Mouse (Mus musculus): Measurements from ENCODE around the gene Accsl. TPM values are rescaled to one million over a fixed set of nuclear protein-coding genes. Genes with fewer than 3 reads are reported as not detected.

Accsl gene
- polyA plus RNA-seq, 1 experiment from 2014 or later, result not detected

DNA sequence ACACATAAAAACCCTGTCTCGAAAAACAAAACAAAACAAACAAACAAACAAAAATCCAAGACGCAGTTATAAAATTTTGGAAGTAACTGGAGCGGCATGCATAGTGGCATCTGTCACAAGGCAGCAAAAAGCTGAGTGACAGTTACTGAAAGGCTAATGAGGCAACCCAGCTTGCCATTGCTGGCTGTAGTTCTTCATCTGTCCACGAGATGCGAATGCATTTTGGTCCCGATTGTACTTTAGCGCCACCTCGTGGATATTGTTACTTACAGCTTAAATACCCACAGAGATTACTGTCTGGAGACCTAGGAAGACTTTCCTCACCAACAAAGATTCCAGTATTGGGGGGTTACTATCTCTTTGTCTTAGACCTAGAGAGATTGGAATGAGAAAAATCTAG lies 45.4 kb downstream of the Accsl start:
- Histone ChIP-seq H3K36me3 (replicated peaks) (peaks cover 12% of the 10 kb centered on the region), H3K4me3 (no peak overlapping the region), H3K4me1 (peaks cover 15% of the 10 kb centered on the region), H3K9me3 (no peaks in the 10 kb centered on the region), H3K27ac (no peak overlapping the region), H3K27me3 (ENCODE audit: poor library complexity, severe bottlenecking) (no peaks in the 10 kb centered on the region)
- 19% methylated on average over 8 of the region's 8 CpGs for WGBS
- peak; percentile 69 for DNase-seq (ENCODE audit: extremely low spot score, low spot score)

DNA sequence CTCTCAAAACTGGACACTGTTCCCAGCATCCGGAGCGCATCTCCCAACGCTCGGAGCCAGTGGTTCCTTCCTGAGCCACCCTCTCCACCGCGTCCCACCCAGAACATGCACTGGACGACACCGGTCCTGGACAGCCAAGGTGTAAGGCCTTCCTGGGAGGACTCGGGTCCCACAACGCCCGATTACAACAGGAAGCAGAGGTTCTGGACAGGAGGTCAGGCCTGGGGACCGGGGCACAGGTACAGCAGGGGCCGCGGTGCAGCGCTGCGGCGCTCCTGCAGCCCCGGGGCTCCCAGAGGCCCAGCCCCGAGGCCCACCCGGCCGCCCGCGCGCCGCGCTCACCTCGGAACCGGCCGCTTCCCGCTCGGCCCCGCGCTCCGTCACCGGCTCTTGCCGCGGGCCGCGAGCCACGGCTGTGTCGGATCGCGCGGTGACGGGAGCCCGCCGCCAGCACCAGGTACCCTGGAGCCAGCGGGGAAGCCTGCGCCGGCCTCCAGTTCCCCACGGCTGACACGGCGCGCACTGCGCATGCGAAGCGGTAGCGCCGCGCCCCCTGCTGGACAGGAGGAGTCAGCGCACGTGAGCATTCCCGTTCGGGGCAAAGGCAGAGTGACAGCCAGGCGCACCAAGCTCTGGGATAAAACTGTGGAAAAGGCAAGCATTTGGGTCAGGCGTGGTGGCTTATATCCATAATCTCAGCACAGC lies 46.8 kb downstream of the Accsl start, which contains the start of gene Ext2:
Gene Ext2 (minus strand): TSS at position 524 of the 705 bp plus-strand sequence.
- Histone ChIP-seq H3K27ac (peak within 1 kb of the TSS; percentile 91), H3K27me3 (ENCODE audit: poor library complexity, severe bottlenecking) (no peaks in the 10 kb centered on the region), H3K9me3 (no peaks in the 10 kb centered on the region), H3K4me3 (peak within 1 kb of the TSS; percentile 84), H3K36me3 (replicated peaks) (peaks cover 12% of the 10 kb centered on the region), H3K4me1 (peaks cover 15% of the 10 kb centered on the region)
- WGBS, result under 1% methylated on average over 66 of the region's 66 CpGs
- DNase-seq (ENCODE audit: extremely low spot score, low spot score), result peak; percentile 89

DNA sequence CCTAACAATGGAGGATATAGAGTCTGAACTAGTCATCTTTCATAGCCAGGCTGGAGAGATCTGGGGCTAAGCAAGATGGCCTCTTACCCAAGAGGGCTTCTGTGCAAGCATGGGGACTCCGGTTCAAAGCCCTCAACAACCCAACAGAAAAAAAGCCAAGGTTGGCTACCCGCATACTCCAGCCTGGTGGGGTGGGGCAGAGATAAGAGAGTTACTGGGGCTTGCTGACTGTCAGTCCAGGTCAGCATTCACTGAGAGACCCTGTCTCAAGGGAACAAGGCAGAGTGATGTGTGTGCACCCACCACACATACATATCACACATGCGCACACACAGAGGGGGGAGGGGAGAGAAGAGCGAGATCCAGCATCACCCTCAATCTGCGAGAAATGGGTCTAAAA lies 51.2 kb downstream of the Accsl start:
- Histone ChIP-seq H3K4me3 (no peak overlapping the region), H3K27ac (no peak overlapping the region), H3K4me1 (peaks cover 15% of the 10 kb centered on the region), H3K9me3 (no peaks in the 10 kb centered on the region), H3K36me3 (replicated peaks) (peaks cover 19% of the 10 kb centered on the region), H3K27me3 (ENCODE audit: poor library complexity, severe bottlenecking) (no peaks in the 10 kb centered on the region)
- WGBS, result 93% methylated on average over 5 of the region's 5 CpGs
- DNase-seq (ENCODE audit: extremely low spot score, low spot score), result no peak

DNA sequence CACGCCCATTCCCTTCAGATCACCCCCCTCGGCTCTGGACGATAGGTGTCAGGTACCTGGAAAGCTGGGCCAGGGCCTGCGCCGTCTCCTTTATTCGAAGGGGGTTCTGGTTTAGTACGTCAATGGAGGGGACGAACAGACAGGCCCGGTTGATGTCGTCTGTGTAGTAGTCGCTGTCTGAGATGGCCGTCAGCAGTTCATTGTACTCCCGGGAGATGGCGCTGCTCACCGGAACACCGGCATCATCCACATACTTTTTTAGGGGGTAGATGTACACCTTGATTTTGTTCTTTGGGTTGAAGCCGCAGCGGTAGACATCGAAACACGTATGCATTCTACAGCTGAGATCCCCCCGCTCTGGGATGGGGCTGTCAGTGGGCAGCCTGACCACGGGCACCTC lies 55.6 kb downstream of the Accsl start:
- no peak for DNase-seq (ENCODE audit: extremely low spot score, low spot score)
- Histone ChIP-seq H3K36me3 (replicated peaks) (peaks cover 47% of the 10 kb centered on the region), H3K4me1 (no peaks in the 10 kb centered on the region)

DNA sequence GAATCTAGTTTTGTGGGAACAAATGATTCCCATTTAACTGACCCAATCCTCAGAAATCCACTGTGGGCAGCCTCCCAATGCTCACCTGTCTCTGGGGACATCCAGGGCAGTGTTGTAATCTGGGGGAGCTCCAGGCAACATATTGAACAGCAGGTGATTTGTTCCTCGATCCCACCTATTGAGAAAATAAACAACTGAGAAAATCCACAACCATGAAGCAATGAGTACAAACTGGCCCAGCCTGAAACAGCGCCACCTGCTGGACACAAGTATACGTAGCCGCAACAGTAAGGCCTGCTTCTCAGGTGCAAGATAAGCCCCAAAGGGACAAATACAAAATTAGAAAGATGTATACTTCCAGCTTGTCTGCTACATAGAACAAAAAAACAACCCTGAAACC lies 57.1 kb downstream of the Accsl start:
- Histone ChIP-seq H3K27ac (no peak overlapping the region), H3K4me3 (no peak overlapping the region), H3K36me3 (replicated peaks) (peaks cover 61% of the 10 kb centered on the region), H3K9me3 (no peaks in the 10 kb centered on the region), H3K27me3 (ENCODE audit: poor library complexity, severe bottlenecking) (no peaks in the 10 kb centered on the region), H3K4me1 (no peaks in the 10 kb centered on the region)
- 35% methylated on average over 4 of the region's 4 CpGs for WGBS
- peak; percentile 62 for DNase-seq (ENCODE audit: extremely low spot score, low spot score)

More for the DNA sequence above, 55.6 kb downstream of the Accsl start:
- 92% methylated on average over 22 of the region's 22 CpGs for WGBS
- no peaks in the 10 kb centered on the region for H3K9me3 ChIP-seq
- H3K27ac ChIP-seq, result no peak overlapping the region
- no peak overlapping the region for H3K4me3 ChIP-seq
- no peaks in the 10 kb centered on the region for H3K27me3 ChIP-seq (ENCODE audit: poor library complexity, severe bottlenecking)

DNA sequence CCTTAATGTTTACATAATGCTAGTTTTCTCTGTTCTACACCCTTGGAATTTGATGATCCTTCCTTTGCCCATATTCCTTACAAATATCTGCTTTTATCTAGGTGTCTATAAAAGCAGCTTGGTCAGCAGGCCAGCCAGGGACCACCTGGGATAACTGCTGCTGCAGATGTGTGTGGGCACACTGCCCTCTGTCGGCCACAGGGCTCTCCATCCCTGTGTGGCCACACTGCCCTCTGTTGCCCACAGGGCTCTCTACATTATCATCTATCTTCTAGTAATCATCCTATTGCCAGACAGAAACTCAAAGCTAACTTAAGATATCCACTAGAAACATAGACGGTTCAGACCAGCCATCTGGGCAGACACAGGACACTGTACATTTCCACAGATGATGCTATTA lies 59.0 kb downstream of the Accsl start:
- peaks cover 80% of the 10 kb centered on the region for H3K36me3 ChIP-seq (replicated peaks)
- no peaks in the 10 kb centered on the region for H3K27me3 ChIP-seq (ENCODE audit: poor library complexity, severe bottlenecking)
- 8% methylated on average over 2 of the region's 2 CpGs for WGBS
- H3K9me3 ChIP-seq, result no peaks in the 10 kb centered on the region
- no peak overlapping the region for H3K27ac ChIP-seq
- DNase-seq (ENCODE audit: extremely low spot score, low spot score), result no peak
- no peak overlapping the region for H3K4me3 ChIP-seq
- no peaks in the 10 kb centered on the region for H3K4me1 ChIP-seq

DNA sequence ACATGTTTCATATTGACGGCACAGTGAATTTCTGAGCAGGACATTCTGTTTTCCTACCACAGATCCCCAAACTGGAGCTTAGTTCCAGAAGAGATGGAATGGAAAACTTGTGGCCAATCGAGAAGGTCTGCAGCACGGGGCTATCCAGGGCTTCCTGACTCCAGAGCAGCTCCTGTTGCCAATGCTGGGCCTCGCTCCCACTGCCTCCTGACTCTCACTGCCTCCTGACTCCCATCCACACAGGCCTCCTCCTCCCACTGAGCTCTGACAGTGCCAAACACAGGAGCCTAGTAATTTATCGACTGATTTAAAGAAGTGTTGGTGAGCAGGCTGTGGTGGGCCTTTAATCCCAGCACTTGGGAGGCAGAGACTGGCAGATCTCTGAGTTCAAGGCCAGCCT lies 60.9 kb downstream of the Accsl start:
- Histone ChIP-seq H3K4me1 (no peaks in the 10 kb centered on the region), H3K9me3 (no peaks in the 10 kb centered on the region), H3K27ac (no peak overlapping the region), H3K4me3 (no peak overlapping the region), H3K36me3 (replicated peaks) (peaks cover 89% of the 10 kb centered on the region), H3K27me3 (ENCODE audit: poor library complexity, severe bottlenecking) (no peaks in the 10 kb centered on the region)
- DNase-seq (ENCODE audit: extremely low spot score, low spot score), result no peak
- 91% methylated on average over 5 of the region's 5 CpGs for WGBS

DNA sequence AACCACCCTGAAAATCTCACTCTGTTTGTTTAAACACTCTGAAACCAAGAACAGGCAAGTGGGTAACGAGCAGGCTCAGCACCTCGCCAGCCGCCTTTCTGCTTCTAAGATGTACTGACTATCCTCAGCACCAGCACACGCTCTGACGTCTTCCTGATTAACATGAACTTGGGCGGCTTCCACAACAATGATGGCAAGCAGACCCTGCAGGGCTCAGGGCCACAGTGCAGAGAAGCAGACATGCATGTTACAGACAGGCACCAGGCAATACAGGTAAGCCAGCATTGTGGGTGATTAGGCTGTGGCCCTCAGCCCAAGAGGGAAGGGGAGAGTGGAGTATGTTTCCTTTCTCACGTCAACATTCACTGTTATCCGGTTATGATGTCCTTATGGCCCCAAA lies 61.5 kb downstream of the Accsl start:
- H3K36me3 ChIP-seq (replicated peaks), result peaks cover 88% of the 10 kb centered on the region
- H3K27ac ChIP-seq, result no peak overlapping the region
- H3K27me3 ChIP-seq (ENCODE audit: poor library complexity, severe bottlenecking), result no peaks in the 10 kb centered on the region
- H3K9me3 ChIP-seq, result no peaks in the 10 kb centered on the region
- H3K4me3 ChIP-seq, result no peak overlapping the region
- WGBS, result 90% methylated on average over 8 of the region's 8 CpGs
- no peaks in the 10 kb centered on the region for H3K4me1 ChIP-seq
- DNase-seq (ENCODE audit: extremely low spot score, low spot score), result no peak

DNA sequence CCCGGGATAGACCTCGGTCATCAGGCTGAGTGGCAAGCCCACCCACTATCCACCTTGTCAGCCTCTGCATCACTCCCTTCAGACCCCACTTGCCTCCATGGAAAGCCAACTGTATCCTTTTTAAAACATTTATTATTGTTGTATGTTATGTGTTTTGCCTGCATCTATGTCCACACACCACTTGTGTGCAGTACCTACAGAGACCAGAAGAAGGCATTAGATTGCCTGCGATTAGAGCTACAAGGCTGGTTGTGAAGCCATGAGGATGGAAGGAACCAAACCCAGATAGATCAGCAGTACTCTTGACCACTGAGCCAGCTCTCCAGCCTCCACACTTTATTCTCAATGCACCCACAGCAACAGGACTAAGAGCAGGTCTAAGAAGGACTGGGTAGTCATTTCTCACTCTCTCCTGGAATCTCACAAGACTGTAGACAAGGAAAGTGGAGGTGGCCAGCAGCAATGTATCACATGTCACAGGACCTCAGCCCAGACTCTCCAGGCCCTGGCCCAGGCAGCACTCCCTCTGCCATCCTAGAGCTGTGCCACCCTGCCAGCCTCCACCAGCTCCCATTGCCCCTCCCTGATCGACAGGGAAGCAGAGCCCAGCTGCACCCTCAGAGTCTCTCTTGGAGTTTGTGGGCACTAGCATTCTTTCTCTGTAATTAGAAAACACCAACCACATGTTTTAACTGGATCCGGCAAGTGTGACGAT lies 62.3 kb downstream of the Accsl start:
- Histone ChIP-seq H3K9me3 (no peaks in the 10 kb centered on the region), H3K27ac (no peak overlapping the region), H3K27me3 (ENCODE audit: poor library complexity, severe bottlenecking) (no peaks in the 10 kb centered on the region), H3K36me3 (replicated peaks) (peaks cover 89% of the 10 kb centered on the region), H3K4me1 (no peaks in the 10 kb centered on the region), H3K4me3 (no peak overlapping the region)
- DNase-seq (ENCODE audit: extremely low spot score, low spot score), result no peak
- WGBS, result 90% methylated on average over 6 of the region's 6 CpGs

DNA sequence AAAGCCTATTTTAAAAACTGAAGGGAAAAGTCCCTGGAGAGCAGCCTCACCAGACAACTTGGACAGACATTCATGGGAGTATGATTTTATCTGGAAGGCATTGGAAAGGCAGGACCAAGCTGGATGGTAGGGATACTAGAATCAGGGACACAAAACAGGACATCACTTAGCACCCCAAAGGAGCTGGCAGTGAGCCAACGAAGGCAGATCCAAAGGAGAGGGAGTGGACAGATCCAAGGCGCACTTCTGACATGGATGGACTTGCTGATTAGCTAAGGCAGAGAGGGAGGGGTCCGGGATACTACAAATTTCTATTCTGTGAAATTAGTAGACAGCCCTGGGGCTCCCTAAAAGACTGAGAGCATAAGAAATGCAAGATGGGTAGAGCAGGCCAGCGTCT lies 63.4 kb downstream of the Accsl start:
- Histone ChIP-seq H3K36me3 (replicated peaks) (peaks cover 82% of the 10 kb centered on the region), H3K9me3 (no peaks in the 10 kb centered on the region), H3K4me1 (no peaks in the 10 kb centered on the region), H3K27me3 (ENCODE audit: poor library complexity, severe bottlenecking) (no peaks in the 10 kb centered on the region), H3K27ac (no peak overlapping the region), H3K4me3 (no peak overlapping the region)
- 89% methylated on average over 4 of the region's 4 CpGs for WGBS
- DNase-seq (ENCODE audit: extremely low spot score, low spot score), result no peak

Other genes starting within 250 kb of the Accsl start
- gene Alx4, start 226.8 kb downstream of the Accsl start, polyA plus RNA-seq (2016; fragmentation: Nextera tagmentation; extraction: Ambion mirVana), result 20.1 and 20.4 TPM in 2 replicates
- gene Ext2, start 46.6 kb downstream of the Accsl start, polyA plus RNA-seq (2016; fragmentation: Nextera tagmentation; extraction: Ambion mirVana), result 64.6 and 69.8 TPM in 2 replicates
- 8.8 and 9.2 TPM in 2 replicates for gene Accs, start 19.2 kb downstream of the Accsl start, polyA plus RNA-seq (2016; fragmentation: Nextera tagmentation; extraction: Ambion mirVana)
- 1.5 and 1.6 TPM in 2 replicates for gene Gm13889, start 88.0 kb upstream of the Accsl start, polyA plus RNA-seq (2016; fragmentation: Nextera tagmentation; extraction: Ambion mirVana)
- not detected in 2 replicates for gene Gm27027, start 127.2 kb upstream of the Accsl start, polyA plus RNA-seq (2016; fragmentation: Nextera tagmentation; extraction: Ambion mirVana)
- gene Alkbh3, start 141.7 kb upstream of the Accsl start, polyA plus RNA-seq (2016; fragmentation: Nextera tagmentation; extraction: Ambion mirVana), result 48.8 and 49.5 TPM in 2 replicates